Mouse (Mus musculus): ENCODE results near the gene Aqp5. TPM values are rescaled to one million over a fixed set of nuclear protein-coding genes. Genes with fewer than 3 reads are reported as not detected.

Gene Aqp5
- total RNA-seq, 1 experiment from 2014 or later: not detected

DNA sequence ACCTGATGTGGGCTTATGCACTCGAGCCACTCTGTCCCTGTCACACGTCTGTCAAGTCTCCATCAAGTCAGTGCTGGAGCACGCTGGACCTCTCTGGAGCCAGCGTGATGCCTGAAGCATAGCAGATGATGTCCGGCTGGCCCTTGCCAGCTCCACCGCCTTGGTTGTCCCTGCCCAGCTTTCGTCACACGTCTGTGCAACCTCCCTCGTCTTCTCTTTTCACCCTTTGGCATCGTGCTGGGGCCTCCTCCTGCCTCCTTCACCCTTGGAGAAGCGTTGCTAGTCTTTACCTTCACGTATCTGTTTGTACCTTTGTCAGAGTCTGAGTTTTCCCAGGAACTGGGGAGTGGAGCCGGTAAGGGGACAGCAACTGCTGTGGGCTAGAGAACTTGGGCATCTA is 23.7 kb downstream of the Aqp5 start:
- ATAC-seq (replicated peaks in 1 of 2; ENCODE audit: insufficient read depth in 1 of 2, low FRiP score in 2 of 2, low TSS enrichment in 1 of 2, low read depth in 1 of 2, poor library complexity in 2 of 2, severe bottlenecking in 2 of 2): no peak

DNA sequence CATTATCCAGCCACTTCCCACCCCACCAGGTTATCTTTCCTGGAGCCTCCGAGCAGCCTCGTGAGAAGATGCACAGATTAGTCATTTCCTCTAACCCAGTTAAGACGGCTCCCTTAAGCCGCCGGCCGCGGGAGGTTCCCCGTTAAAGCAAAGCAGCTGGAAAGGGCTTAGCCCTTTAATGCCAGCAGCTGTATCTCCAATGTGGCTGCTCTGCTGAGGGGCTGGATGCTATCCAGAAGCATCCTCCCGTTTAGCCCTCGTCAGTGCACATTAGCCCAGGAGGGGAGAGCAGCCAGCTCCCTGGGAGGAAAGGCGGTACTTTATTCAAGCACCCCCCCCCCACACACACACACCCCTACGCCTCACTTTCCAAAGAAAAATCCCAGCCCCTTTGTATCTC is 24.2 kb downstream of the Aqp5 start:
- ATAC-seq (replicated peaks in 1 of 2; ENCODE audit: insufficient read depth in 1 of 2, low FRiP score in 2 of 2, low TSS enrichment in 1 of 2, low read depth in 1 of 2, poor library complexity in 2 of 2, severe bottlenecking in 2 of 2): no peak

DNA sequence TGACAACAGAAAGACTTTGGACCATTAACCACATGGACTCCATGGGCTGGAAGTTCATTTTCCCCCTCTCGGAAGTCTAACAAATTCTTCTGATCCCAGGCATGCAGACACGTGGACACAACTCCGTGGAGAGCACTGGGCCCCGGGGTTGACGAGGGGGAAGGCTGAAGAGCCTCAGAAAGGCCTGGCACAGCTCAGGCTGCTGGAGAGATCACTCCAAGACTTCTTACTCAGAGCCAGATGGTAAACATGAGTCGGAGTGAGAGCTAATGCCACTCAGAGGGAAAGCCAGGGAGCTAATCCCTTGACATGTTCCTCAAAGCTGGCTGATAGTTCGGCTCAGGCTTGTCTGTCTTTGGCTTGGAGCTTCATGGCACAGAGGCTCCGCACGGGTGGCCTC is 24.7 kb downstream of the Aqp5 start:
- no peak for ATAC-seq (replicated peaks in 1 of 2; ENCODE audit: insufficient read depth in 1 of 2, low FRiP score in 2 of 2, low TSS enrichment in 1 of 2, low read depth in 1 of 2, poor library complexity in 2 of 2, severe bottlenecking in 2 of 2)

DNA sequence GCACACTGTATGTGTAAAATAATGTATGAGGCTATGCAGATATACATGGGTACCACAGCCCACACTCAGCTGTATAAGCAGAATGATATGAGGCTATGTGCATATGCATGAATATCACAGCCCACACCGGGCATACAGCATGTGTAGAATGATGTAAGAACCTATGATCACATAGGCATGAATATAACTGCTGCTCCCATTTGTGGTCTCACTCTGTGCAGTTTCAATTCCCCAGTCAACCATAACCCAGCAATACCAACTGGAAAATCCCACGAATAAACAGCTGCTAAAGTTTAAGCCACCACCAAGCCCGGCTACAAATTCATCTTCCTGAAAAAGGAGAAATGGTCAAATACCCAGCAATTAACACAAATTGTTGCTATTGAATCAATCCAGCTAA is 28.0 kb downstream of the Aqp5 start:
- ATAC-seq (replicated peaks in 1 of 2; ENCODE audit: insufficient read depth in 1 of 2, low FRiP score in 2 of 2, low TSS enrichment in 1 of 2, low read depth in 1 of 2, poor library complexity in 2 of 2, severe bottlenecking in 2 of 2): no peak

DNA sequence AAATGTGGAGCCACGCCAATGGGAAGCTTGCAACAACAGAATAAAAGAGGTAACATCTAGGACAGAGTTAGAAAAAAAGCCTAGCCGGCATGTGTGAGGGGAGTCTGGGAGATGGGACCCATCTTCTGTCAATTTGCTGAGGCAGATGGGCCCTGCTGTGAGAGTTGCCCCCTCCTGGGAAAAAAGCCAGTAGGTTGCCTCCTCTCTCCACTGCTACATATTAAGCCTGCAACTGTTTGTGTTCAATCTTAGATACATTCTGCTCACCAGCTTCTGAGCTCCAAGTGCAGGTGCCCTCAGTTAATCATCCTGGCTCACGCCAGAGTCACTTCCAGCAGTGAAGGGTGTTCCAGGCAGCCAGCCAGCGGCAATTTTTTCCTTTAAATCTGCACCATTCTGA is 29.2 kb downstream of the Aqp5 start:
- no peak for ATAC-seq (replicated peaks in 1 of 2; ENCODE audit: insufficient read depth in 1 of 2, low FRiP score in 2 of 2, low TSS enrichment in 1 of 2, low read depth in 1 of 2, poor library complexity in 2 of 2, severe bottlenecking in 2 of 2)

DNA sequence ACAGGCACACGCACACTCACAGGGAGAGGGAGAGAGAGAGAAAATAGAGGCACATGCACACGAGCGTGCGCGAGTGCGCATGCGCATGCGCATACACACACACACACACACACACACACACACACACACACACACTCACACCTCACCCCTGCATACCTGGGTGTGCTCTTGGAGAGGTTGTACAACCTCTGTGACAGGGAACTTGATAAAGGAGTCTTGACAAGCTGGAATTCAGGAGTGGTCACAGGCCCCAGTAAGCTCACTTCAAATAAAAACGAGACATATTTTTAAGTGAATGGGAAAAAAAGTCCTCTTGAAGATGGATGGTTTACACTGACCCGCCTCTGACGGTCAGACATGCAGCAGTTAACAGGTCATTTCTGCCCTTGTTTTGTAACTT is 31.5 kb downstream of the Aqp5 start:
- ATAC-seq (replicated peaks in 1 of 2; ENCODE audit: insufficient read depth in 1 of 2, low FRiP score in 2 of 2, low TSS enrichment in 1 of 2, low read depth in 1 of 2, poor library complexity in 2 of 2, severe bottlenecking in 2 of 2): no peak

DNA sequence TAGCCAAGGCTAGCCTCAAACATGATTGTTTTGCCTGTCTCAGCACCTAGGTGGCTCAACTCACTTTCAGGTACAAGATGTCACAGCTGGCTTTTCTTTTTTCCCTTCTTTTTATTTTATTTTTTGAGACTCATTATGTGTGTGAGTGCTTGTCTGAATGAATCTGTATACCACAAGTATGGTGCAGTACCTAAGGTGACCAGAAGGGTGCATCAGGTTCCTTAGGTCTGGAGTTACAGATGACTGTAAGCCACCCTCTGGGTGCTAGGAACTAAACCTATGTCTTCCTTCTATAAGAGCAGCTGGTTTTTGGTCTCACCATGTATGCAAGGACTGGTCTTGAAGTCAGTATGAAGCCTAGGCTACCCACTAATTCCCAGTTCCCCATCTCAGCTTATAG is 41.0 kb downstream of the Aqp5 start:
- no peak for ATAC-seq (replicated peaks in 1 of 2; ENCODE audit: insufficient read depth in 1 of 2, low FRiP score in 2 of 2, low TSS enrichment in 1 of 2, low read depth in 1 of 2, poor library complexity in 2 of 2, severe bottlenecking in 2 of 2)

DNA sequence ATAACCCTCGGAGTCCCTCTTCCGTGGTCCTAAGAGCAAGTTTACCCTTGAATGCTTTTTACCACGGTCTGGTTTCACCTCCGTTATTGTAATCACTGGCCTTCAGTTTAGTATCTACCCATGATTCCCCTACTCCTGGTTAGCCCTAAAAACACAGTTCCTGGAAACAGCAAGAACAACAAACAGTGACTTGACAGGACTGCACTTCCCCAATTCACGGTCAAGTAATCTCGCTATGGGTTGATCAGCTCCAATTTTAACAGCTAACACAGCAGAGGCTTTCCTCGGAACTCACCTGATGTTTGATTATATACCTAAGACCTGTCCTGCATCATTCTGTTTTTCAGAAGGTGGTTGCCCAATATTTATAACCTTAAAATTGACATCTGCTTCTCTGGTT is 44.1 kb downstream of the Aqp5 start:
- peak; percentile 69 to 71 for ATAC-seq (replicated peaks in 1 of 2; ENCODE audit: insufficient read depth in 1 of 2, low FRiP score in 2 of 2, low TSS enrichment in 1 of 2, low read depth in 1 of 2, poor library complexity in 2 of 2, severe bottlenecking in 2 of 2)

DNA sequence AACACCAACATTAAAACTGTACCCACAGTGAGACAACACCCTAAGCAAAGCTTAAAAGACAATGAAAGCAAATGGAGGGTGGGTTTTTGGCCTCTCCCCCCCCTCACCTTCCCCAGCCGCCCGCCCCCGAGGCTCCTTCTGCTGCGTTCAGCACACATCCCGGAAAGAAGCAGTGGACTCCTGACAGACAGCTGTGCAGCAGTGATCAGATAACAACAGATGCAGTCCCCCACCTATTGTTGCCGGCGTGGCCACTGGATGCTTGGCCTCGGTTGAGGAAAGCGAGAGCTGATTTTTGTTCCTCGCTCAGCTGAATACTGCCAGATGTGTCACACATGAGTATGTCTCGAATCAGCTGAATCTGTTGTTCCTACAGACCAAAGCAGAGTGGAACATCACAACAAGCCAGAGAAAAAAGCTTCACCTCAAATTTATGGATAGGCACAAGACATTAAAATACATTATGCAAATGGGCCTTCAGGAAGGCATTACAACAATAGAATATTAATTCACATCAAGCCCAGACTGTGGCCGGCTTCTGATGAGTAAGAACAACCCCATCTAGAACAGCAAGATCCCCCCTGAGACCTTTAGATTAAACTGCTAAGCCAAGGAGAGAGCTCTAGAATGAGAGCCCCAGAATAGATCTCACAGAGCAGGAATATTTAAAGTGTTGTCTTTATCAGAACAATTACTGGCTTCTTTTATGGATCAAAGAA is 47.0 kb downstream of the Aqp5 start:
- no peak for ATAC-seq (replicated peaks in 1 of 2; ENCODE audit: insufficient read depth in 1 of 2, low FRiP score in 2 of 2, low TSS enrichment in 1 of 2, low read depth in 1 of 2, poor library complexity in 2 of 2, severe bottlenecking in 2 of 2)

DNA sequence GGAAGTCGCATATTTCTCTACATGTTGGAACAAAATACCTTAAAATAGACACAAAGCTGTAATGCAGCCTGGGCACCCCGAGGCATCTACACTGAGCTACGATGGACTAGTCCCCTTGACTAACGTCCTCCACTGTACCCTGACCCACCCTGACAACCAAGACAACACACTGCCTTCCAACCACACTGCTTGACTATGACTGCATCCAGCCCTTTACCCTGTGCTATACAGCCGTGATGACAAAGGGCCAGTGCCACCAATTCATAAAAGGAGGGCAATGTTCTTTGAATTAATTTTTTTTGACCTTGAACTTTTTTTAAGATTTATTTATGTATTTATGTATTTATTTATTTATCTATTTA is 47.5 kb downstream of the Aqp5 start:
- ATAC-seq (replicated peaks in 1 of 2; ENCODE audit: insufficient read depth in 1 of 2, low FRiP score in 2 of 2, low TSS enrichment in 1 of 2, low read depth in 1 of 2, poor library complexity in 2 of 2, severe bottlenecking in 2 of 2): no peak

DNA sequence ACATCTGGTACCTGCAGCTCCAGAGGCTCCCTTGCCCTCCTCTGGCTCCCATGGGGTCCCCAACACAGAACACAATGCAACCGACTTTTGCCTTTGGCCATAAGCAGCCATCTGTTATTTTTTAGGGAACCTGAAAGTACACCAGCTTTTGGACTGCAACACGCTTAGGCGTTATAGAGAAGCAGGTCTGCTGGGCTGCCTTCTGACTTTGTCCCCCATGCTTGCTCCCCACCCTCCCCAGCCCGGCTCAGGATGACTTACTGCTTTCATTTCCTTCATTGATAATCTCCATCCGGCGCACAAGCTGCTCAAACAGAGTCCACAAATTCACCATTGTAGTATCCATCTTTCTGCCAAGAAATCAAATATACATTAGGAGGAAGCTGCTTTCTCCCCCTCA is 52.0 kb downstream of the Aqp5 start:
- ATAC-seq (replicated peaks in 1 of 2; ENCODE audit: insufficient read depth in 1 of 2, low FRiP score in 2 of 2, low TSS enrichment in 1 of 2, low read depth in 1 of 2, poor library complexity in 2 of 2, severe bottlenecking in 2 of 2): no peak

DNA sequence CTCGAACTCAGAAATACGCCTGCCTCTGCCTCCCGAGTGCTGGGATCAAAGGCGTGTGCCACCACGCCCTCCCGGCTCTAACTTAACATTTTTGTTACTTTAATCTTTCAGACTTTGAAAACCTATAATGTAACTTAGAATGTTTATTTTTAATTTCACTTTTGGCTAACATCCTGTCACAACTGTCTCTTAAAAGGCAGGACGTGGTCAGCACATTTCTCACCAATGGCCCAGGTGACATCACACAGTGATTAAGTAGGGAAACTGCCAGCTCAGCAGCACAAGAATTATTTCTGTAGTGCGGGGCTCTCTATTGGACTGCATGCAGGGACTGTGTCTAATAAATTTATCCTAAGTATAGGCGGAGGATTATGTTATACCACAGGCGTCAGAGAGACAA is 53.2 kb downstream of the Aqp5 start:
- no peak for ATAC-seq (replicated peaks in 1 of 2; ENCODE audit: insufficient read depth in 1 of 2, low FRiP score in 2 of 2, low TSS enrichment in 1 of 2, low read depth in 1 of 2, poor library complexity in 2 of 2, severe bottlenecking in 2 of 2)

Other genes starting within 250 kb of the Aqp5 start
- 16.5 and 20.1 TPM in 2 replicates for gene Fmnl3, start 220.3 kb upstream of the Aqp5 start, total RNA-seq (2017)
- 120 and 133 TPM in 2 replicates for gene Tmbim6, start 197.9 kb upstream of the Aqp5 start, total RNA-seq (2017)
- gene Nckap5l, start 133.0 kb upstream of the Aqp5 start, total RNA-seq (2017): 0.89 and 1.8 TPM in 2 replicates
- 7.1 and 7.2 TPM in 2 replicates for gene Bcdin3d, start 116.1 kb upstream of the Aqp5 start, total RNA-seq (2017)
- not detected in 2 replicates for gene Faim2, start 62.6 kb upstream of the Aqp5 start, total RNA-seq (2017)
- not detected in 2 replicates for gene Aqp2, start 11.7 kb upstream of the Aqp5 start, total RNA-seq (2017)
- gene Aqp6, start 10.6 kb downstream of the Aqp5 start, total RNA-seq (2017): not detected in 2 replicates
- 47.7 and 50.2 TPM in 2 replicates for gene Racgap1, start 60.9 kb downstream of the Aqp5 start, total RNA-seq (2017)
- gene Asic1, start 79.6 kb downstream of the Aqp5 start, total RNA-seq (2017): not detected in 2 replicates
- gene Smarcd1, start 111.3 kb downstream of the Aqp5 start, total RNA-seq (2017): 29.7 and 39.1 TPM in 2 replicates
- gene Gm17349, start 114.7 kb downstream of the Aqp5 start, total RNA-seq (2017): not detected in 2 replicates
- gene Gpd1, start 126.7 kb downstream of the Aqp5 start, total RNA-seq (2017): 0.74 and 1.7 TPM in 2 replicates
- gene Cox14, start 134.8 kb downstream of the Aqp5 start, total RNA-seq (2017): 26.8 and 41.8 TPM in 2 replicates
- 46.2 and 48.5 TPM in 2 replicates for gene Cers5, start 182.1 kb downstream of the Aqp5 start, total RNA-seq (2017)